Mouse (Mus musculus) limb, embryonic 15.5 days (tissue): Measurements from ENCODE around the gene Spaca3. TPM values are rescaled to one million over a fixed set of nuclear protein-coding genes. Genes with fewer than 3 reads are reported as not detected.

Experiments
- ATAC-seq: fragments of 200-750 bp; cut with Nextera tagmentation; 2 replicates; pipeline ENCODE4 v1.8.0; 2017; ENCODE audit warnings: low read depth, moderate TSS enrichment; ENCODE audit not compliant: insufficient number of reproducible peaks, low FRiP score, low TSS enrichment
- H3K27ac ChIP-seq: fragments of 300-500 bp; sonication (generic); 2 replicates; pipeline ENCODE4 v1.5.1; 2015; ENCODE audit warnings: moderate library complexity, mild to moderate bottlenecking, inconsistent platforms
- H3K27me3 ChIP-seq: fragments of 300-500 bp; sonication (generic); 2 replicates; pipeline ENCODE4 v1.6.1; 2015; ENCODE audit warnings: inconsistent platforms
- H3K36me3 ChIP-seq: fragments of 300-500 bp; sonication (generic); 2 replicates; pipeline ENCODE4 v1.6.1; 2015; ENCODE audit warnings: inconsistent platforms
- H3K4me1 ChIP-seq: fragments of 300-500 bp; sonication (generic); 2 replicates; pipeline ENCODE4 v1.6.1; 2015; ENCODE audit warnings: inconsistent platforms
- H3K4me2 ChIP-seq: fragments of 300-500 bp; sonication (generic); 2 replicates; pipeline ENCODE4 v1.6.1; 2015; ENCODE audit warnings: mild to moderate bottlenecking, inconsistent platforms
- H3K4me3 ChIP-seq: fragments of 300-500 bp; sonication (generic); 2 replicates; pipeline ENCODE4 v1.5.1; 2015; ENCODE audit warnings: mild to moderate bottlenecking, inconsistent platforms
- H3K9ac ChIP-seq: fragments of 300-500 bp; sonication (generic); 2 replicates; pipeline ENCODE4 v1.6.1; 2015; ENCODE audit warnings: inconsistent platforms
- H3K9me3 ChIP-seq: fragments of 300-500 bp; sonication (generic); 2 replicates; pipeline ENCODE4 v1.6.1; 2016; ENCODE audit warnings: inconsistent platforms
- WGBS: fragments of 180-500 bp; shearing (Covaris S2); methylation state at CpG from one replicate; pipeline ENCODE4 v1.1.7; 2015; 5-methylcytosine and 5-hydroxymethylcytosine counted together
- polyA plus RNA-seq: library from polyadenylated mRNA; unstranded; fragments of >200 nt; fragmentation: Nextera tagmentation; extraction: Ambion mirVana; gene quantifications from 2 replicates; pipeline ENCODE4 v1.2.1, GENCODE M21; 2015

Gene Spaca3
- polyA plus RNA-seq, 1 experiment from 2014 or later = not detected

- H3K27me3 ChIP-seq = no peaks in the 10 kb centered on the region
- WGBS = 90% methylated on average over 1 of the region's 1 CpGs
- no peaks in the 10 kb centered on the region for H3K36me3 ChIP-seq
- no peak overlapping the region for H3K9ac ChIP-seq
- no peaks in the 10 kb centered on the region for H3K9me3 ChIP-seq
- no peak overlapping the region for H3K27ac ChIP-seq
- no peak overlapping the region for H3K4me3 ChIP-seq
- ATAC-seq = no peak
- H3K4me1 ChIP-seq = no peaks in the 10 kb centered on the region
- no peak overlapping the region for H3K4me2 ChIP-seq
Measured at GRCm38 (mm10) chr11:80838724-80839123, 19.4 kb upstream of the Spaca3 start.

DNA sequence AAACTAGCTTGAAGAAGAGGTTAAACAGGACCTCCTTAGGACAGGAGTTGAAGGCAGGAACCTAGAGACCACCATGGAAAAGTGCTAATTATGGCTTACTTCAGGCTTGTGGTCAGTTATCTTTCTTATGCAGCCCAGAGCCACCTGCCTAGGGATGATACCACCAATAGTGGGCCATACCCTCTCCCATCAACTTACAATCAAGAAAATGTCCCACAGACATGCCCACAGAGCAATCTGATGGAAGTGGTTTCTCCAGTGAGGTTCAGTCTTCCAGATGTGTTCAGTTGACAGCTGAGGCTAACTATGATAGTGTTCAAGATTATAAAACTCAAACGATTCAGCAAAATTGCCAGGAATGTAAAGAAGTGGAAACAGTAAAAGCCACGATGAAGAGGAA is 14.7 kb upstream of the Spaca3 start:
- Histone ChIP-seq H3K9me3 (no peaks in the 10 kb centered on the region), H3K4me3 (no peak overlapping the region), H3K9ac (no peak overlapping the region), H3K4me2 (no peak overlapping the region), H3K27me3 (no peaks in the 10 kb centered on the region; the same call in 1 of the 2 replicates), H3K36me3 (no peaks in the 10 kb centered on the region), H3K4me1 (no peaks in the 10 kb centered on the region), H3K27ac (no peak overlapping the region)
- WGBS = 61% methylated on average over 2 of the region's 2 CpGs
- ATAC-seq = no peak

DNA sequence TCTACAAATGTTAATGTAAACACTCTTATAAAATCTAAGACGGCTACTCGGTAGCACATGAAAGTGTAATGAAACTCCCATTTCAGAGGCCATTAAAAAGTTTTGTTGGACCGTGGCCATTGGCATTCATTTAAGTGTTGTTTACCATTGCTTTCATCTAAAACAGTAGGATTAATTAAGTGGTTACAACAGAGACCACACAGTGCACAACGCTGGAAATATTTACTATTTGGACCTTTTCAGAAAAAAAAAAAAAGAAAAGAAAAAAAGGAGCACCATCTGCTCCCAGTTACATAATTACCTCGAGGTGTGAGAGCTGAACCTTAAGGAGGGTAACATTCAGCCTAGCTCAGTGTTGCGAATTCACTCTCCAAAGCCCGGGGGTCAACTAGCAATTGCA is 12.7 kb upstream of the Spaca3 start:
- Histone ChIP-seq H3K9me3 (no peaks in the 10 kb centered on the region), H3K4me3 (no peak overlapping the region), H3K9ac (no peak overlapping the region), H3K4me2 (no peak overlapping the region), H3K27ac (no peak overlapping the region), H3K36me3 (no peaks in the 10 kb centered on the region), H3K4me1 (no peaks in the 10 kb centered on the region), H3K27me3 (no peaks in the 10 kb centered on the region; the same call in 1 of the 2 replicates)
- WGBS = 22% methylated on average over 7 of the region's 7 CpGs
- no peak for ATAC-seq

DNA sequence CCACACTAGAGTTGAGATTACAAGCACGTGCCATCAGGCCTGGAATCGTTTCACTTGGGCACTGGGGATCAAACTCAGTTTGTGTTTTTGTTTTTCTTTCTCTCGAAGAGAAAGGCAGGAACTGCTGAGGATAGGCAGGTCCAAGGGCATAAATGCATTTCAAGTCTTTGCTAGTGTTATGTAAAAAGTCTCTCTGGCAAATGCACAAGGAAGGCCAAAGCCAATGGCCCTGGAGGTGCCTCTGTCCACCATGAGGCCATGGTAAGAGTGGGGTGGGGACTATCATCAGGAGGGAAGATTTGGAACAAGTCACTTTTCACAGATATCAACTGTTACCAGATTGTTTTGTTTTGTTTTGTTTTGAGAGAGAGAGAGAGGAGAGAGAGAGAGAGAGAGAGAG is 12.1 kb upstream of the Spaca3 start:
- H3K4me2 ChIP-seq = no peak overlapping the region
- no peaks in the 10 kb centered on the region for H3K36me3 ChIP-seq
- no peak for ATAC-seq
- H3K4me3 ChIP-seq = no peak overlapping the region
- H3K9me3 ChIP-seq = no peaks in the 10 kb centered on the region
- H3K4me1 ChIP-seq = no peaks in the 10 kb centered on the region
- no peak overlapping the region for H3K9ac ChIP-seq
- H3K27me3 ChIP-seq = no peaks in the 10 kb centered on the region; the same call in 1 of the 2 replicates
- H3K27ac ChIP-seq = no peak overlapping the region
- 16% methylated on average over 3 of the region's 3 CpGs for WGBS

DNA sequence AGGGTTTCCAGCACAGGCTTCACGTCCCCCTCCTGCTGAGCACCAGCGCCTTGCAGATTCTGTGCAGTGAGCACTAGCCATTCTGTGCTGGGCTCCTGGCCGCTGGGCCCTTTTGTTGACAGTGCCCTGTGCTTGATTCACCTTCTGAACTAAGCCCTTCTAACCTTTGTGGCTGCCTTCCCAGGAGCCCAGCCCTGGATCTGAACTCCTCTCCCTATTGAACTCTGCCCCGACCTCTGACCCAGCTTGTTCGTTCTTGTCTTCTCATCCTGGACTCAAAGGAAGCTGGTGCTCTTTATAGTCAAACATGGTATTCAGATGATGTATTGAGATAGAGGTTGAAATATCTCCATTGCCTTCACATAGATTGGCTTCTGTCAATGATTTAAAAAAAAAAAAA is 10.0 kb upstream of the Spaca3 start:
- H3K27me3 ChIP-seq = no peaks in the 10 kb centered on the region; the same call in 1 of the 2 replicates
- no peak for ATAC-seq
- no peaks in the 10 kb centered on the region for H3K36me3 ChIP-seq
- WGBS = 53% methylated on average over 5 of the region's 5 CpGs
- H3K9me3 ChIP-seq = no peaks in the 10 kb centered on the region
- no peak overlapping the region for H3K9ac ChIP-seq
- H3K4me1 ChIP-seq = no peaks in the 10 kb centered on the region
- no peak overlapping the region for H3K4me3 ChIP-seq
- H3K27ac ChIP-seq = no peak overlapping the region
- H3K4me2 ChIP-seq = no peak overlapping the region

- no peaks in the 10 kb centered on the region for H3K4me1 ChIP-seq
- H3K4me3 ChIP-seq = no peak overlapping the region
- H3K4me2 ChIP-seq = no peak overlapping the region
- 41% methylated on average over 5 of the region's 5 CpGs for WGBS
- no peak for ATAC-seq
- no peak overlapping the region for H3K27ac ChIP-seq
- no peak overlapping the region for H3K9ac ChIP-seq
- no peaks in the 10 kb centered on the region; the same call in 1 of the 2 replicates for H3K27me3 ChIP-seq
- no peaks in the 10 kb centered on the region for H3K9me3 ChIP-seq
- no peaks in the 10 kb centered on the region for H3K36me3 ChIP-seq
Measured at GRCm38 (mm10) chr11:80851859-80852258, 6.3 kb upstream of the Spaca3 start.

- no peak for ATAC-seq
Measured at GRCm38 (mm10) chr11:80853014-80853413, 5.2 kb upstream of the Spaca3 start.

DNA sequence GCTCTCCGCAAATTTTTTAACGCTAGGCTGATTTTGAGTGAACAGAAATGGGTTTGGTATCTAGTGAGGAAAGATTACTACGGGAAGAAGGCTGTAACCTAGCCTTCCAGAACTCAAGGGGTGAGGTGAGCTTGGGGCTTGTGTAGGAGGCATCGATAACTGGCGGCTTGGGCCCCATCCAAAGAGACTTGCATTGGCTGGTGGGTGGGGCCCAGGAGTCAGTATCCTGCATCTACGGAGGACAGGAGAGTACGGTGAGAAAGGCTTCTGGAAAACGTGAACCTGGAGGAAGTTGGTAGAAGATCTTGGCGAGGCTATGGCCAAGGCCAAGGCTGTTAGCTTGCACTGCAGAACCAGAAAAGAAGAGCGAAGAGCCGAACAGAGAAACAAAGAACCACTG is 3.7 kb upstream of the Spaca3 start:
- Histone ChIP-seq H3K27ac (no peak overlapping the region), H3K4me3 (no peak overlapping the region), H3K9ac (no peak overlapping the region), H3K36me3 (no peaks in the 10 kb centered on the region), H3K4me1 (no peaks in the 10 kb centered on the region), H3K27me3 (no peaks in the 10 kb centered on the region), H3K4me2 (no peak overlapping the region), H3K9me3 (no peaks in the 10 kb centered on the region)
- ATAC-seq = no peak
- 83% methylated on average over 11 of the region's 11 CpGs for WGBS

More at GRCm38 (mm10) chr11:80853014-80853413, 5.2 kb upstream of the Spaca3 start:
- no peaks in the 10 kb centered on the region for H3K36me3 ChIP-seq
- H3K27ac ChIP-seq = no peak overlapping the region
- no peak overlapping the region for H3K4me2 ChIP-seq
- no peaks in the 10 kb centered on the region for H3K27me3 ChIP-seq
- WGBS = 52% methylated on average over 3 of the region's 3 CpGs
- H3K9ac ChIP-seq = no peak overlapping the region
- H3K4me1 ChIP-seq = no peaks in the 10 kb centered on the region
- no peaks in the 10 kb centered on the region for H3K9me3 ChIP-seq
- H3K4me3 ChIP-seq = no peak overlapping the region

DNA sequence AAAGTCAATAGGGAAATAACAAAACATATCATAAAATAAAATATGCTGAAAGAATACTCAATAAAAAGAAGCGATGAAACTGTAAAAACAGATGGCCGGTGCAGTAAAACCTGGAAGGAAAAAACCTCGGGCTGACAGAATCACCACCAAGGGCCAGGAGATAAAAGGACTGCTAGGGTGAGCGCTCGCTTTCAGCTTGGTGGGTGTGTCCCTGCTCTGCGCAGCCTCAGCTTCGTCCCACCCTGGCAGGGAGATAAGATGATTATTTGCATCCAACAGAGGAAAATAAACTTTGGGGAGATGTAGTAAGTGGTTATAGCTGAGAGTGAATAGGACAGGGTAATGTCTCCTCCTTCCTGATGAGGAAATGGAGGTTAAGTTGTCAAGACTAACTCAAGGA is 3.3 kb upstream of the Spaca3 start:
- Histone ChIP-seq H3K4me3 (no peak overlapping the region), H3K27me3 (no peaks in the 10 kb centered on the region), H3K9ac (no peak overlapping the region), H3K27ac (no peak overlapping the region), H3K36me3 (no peaks in the 10 kb centered on the region), H3K4me2 (no peak overlapping the region), H3K9me3 (no peaks in the 10 kb centered on the region), H3K4me1 (no peaks in the 10 kb centered on the region)
- ATAC-seq = no peak
- WGBS = 40% methylated on average over 7 of the region's 7 CpGs

- Histone ChIP-seq H3K9me3 (no peaks in the 10 kb centered on the region), H3K9ac (no peak overlapping the region), H3K4me1 (no peaks in the 10 kb centered on the region), H3K27me3 (no peaks in the 10 kb centered on the region), H3K27ac (no peak overlapping the region), H3K36me3 (no peaks in the 10 kb centered on the region), H3K4me2 (no peak overlapping the region), H3K4me3 (no peak overlapping the region)
- ATAC-seq = no peak
- 63% methylated on average over 2 of the region's 2 CpGs for WGBS
Measured at GRCm38 (mm10) chr11:80856827-80857226, 1.3 kb upstream of the Spaca3 start.

DNA sequence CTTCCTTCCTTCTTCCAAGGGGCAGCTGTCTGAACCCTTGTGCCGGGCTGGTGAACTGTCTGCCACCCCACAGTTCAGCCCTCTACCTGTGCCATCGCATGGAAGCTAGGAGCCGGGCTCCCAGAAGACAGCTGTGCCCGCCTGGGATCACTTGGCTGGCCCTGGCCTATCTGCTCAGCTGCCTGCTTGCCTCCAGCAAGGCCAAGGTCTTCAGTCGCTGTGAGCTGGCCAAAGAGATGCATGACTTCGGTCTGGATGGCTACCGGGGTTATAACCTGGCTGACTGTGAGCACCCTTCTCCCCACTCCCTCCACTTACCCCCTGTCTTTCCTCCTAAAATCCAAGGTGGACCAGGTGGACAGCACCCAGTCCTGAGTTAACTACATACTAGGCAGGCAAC is 4.8 kb downstream of the Spaca3 start:
- Histone ChIP-seq H3K27me3 (no peaks in the 10 kb centered on the region), H3K4me2 (no peak overlapping the region), H3K9me3 (no peaks in the 10 kb centered on the region), H3K36me3 (no peaks in the 10 kb centered on the region), H3K27ac (no peak overlapping the region), H3K4me1 (no peaks in the 10 kb centered on the region), H3K9ac (no peak overlapping the region), H3K4me3 (no peak overlapping the region)
- ATAC-seq = no peak
- WGBS = 94% methylated on average over 7 of the region's 7 CpGs

- Histone ChIP-seq H3K27me3 (no peaks in the 10 kb centered on the region), H3K9ac (no peak overlapping the region), H3K4me1 (no peaks in the 10 kb centered on the region), H3K36me3 (no peaks in the 10 kb centered on the region), H3K9me3 (no peaks in the 10 kb centered on the region), H3K4me3 (no peak overlapping the region), H3K4me2 (no peak overlapping the region), H3K27ac (no peak overlapping the region)
- 96% methylated on average over 1 of the region's 1 CpGs for WGBS
- ATAC-seq = no peak
Measured at GRCm38 (mm10) chr11:80868039-80868438, 9.9 kb downstream of the Spaca3 start.
